Mouse (Mus musculus): ENCODE data around the gene Plekhh2.

- TF ChIP-seq POLR2A (IDR thresholded peaks at IDR 0.05; ENCODE audit: control insufficient read depth, extremely low read depth, insufficient read depth, low read length, poor library complexity), result no peak
- no peak for TF ChIP-seq CTCF (IDR thresholded peaks at IDR 0.05; ENCODE audit: borderline replicate concordance, control insufficient read depth, extremely low read depth, insufficient read depth, low read length, poor library complexity)
These were observed 24.3 kb upstream of the Plekhh2 start for GRCm38 (mm10) chr17:84487415-84487814.

Data from thymus, adult 2 months (tissue).